Mouse (Mus musculus) frontal cortex, postnatal 25 days (tissue): ENCODE measurements around the gene Lrrc28.

Experiments
- DNase-seq, 2 experiments: peaks; one replicate each; pipeline ENCODE4 v3.0.0; 2022; ENCODE audit warnings: low spot score in 2 of 2

Lrrc28 gene

DNA sequence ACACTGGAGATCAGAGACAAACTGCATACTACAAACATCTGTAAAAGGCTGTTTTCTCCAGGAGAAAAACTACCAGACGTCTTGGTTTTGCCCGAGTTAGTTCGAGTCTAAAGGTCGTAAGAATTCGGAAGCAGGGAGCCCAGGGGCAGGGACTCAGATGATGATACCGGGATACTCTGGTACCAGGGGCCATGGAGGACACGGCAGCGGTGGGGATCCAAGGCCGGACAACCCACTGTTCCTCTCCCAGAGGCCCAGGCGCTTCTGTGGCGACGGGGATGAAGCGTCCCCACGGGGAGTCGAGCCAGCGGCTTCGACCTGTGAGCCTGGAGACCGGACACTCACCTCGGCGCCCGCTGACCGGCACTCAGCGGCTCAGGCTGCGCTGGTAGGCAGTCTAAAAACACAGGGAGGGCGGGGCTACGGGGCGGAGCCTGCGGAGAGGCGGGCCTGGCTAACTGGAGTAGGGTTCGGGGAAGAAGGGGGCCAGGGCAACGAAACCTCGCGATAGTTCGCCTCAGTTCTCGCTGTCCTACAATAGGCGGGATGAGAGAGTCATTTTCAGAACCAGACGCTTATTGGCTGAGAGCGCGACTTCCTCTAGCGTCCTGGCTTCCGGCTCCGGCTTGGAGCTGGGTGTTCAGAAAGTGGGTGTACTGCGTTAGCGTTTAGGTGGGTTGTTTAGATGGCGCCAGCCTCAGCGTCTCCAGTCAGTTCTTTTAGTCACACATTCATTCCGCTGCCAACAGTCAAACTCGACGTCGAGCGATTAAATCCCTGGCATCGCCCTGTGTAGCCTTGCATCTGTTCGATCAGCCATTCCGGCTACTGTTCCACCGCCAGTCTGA is at the start of gene Lrrc28:
TSS of gene Lrrc28 (minus strand) at position 436 of the 848 bp plus-strand sequence.
- peak; percentile 97 to 99 for DNase-seq

DNA sequence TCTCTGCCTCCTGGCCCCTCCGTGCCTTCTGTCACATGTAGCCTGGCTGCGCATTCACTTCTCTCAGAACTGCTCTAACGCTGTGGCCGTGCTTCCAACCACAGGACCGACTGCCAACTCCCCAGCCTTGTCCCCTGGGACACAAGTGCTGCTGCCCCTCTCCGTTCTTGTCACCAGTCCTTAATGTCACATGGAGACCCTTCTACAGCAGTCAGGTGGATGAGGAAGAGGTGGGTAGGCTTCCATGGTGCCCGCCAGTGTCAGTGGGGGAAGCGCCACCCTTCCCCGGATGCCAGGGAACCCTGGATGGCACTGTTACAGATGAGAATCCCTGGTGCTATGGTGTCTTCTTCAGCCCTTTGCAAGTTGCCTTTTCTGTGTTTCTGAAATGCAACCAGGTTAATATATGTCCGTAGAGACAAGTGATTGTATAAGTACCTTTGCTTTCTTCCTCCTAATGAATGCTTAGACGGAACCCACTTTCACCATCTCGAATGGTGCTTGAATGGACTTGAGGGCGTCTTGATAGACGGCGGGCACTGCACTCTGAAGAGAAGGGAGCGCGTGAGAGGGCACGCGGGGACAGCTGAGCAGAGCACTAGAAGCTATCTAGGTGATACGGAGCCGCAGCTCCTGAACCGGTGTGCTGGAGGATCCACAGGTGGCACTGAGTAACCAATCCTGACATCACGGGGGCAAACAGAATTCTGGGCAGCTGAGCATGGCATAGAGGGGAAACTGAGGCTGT is 47.9 kb upstream of the Lrrc28 start:
- DNase-seq: no peak

DNA sequence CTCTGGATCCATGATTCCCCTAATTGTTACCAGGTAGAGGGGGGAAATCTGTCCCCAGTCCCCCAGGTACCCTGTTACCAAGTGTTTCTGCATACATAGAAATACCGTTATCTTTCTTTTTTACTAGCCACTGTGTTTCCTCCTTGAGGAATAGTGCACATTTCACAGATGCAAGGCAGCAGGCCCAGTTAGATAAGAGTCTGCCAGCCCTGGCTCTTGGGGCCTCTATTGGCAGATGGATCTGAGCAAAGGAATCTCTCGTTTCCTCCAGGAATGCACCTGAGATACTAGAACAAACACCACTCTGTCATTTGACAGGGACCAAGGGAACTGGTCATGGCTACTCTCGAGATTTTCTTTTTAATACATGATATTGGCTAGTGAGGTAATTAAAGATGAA is 47.1 kb upstream of the Lrrc28 start:
- no peak for DNase-seq

DNA sequence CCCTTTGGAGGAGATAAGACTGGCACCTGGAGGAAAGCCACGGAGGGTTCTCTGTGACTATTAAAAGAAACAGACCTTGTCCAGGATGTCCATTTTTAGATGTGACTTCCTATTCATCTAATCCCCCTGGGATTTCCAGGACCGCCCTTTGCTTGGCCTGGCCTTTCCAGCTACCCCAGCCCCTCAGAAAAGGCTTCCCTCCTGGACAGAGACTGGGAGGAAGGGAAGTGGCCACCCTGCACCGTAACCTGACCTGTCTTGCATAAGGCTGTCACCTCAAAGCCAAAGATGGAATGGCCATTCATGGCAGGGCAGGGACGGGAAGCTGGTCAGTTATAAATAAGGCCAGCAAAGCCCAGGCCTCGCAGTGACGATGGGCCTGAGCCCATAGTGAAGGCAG is 46.0 kb upstream of the Lrrc28 start:
- DNase-seq: no peak

DNA sequence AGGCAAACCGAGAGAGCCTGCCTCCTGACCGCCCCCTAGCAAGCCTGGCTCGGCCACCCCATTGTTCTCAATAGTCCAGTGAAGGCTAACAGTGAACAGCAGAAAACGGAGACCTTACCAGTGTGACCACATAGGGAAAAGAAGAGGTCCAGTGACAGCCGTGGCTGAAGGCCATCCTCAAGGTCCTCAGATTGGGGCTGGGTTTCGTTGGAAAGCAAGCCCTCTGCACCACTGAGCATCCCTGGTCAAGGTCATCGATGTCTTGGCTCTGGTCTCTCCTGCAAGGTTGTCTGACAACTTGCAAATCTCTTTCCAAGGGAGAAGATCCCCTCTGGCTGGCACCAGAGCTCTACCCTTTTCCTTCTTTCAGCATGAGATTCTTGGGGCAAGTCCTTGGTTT is 44.7 kb upstream of the Lrrc28 start:
- no peak for DNase-seq

DNA sequence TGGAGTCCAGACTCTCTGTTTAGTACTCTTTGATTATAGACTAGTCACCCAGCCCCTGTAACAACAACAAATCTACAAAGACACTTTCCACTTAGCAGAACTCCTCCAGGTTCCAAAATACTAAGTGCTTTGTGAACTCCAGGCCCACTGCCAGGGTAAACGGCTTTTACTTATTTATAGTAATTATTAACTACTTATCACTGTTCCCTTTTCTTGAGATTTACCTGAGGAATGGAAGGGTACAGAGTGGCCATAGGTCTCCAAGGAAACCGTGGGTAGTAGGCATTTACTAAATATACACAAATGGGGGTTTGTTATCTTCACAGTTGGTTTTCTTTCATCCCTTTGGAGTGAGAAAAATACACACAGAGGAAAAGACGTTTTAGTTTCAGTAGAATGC is 43.2 kb upstream of the Lrrc28 start:
- no peak for DNase-seq

DNA sequence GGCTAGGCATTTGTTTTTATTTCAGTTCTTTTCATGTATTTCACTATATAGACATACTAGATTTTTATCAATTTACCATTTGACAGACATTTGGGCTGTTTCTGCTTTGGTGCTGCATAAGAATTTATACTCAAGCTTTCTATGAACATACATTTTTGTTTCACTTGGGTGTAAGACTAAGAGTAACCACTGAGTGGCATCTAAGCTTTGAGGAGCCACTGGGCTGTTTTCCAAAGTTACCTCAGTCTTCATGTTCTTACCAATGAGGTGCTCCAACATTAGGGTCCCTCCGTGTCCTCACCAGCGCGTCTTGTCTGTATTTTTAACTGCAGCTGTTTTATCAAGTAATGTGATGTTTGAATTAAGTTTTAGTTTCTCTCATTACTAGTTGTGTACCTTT is 41.5 kb upstream of the Lrrc28 start:
- DNase-seq: no peak

DNA sequence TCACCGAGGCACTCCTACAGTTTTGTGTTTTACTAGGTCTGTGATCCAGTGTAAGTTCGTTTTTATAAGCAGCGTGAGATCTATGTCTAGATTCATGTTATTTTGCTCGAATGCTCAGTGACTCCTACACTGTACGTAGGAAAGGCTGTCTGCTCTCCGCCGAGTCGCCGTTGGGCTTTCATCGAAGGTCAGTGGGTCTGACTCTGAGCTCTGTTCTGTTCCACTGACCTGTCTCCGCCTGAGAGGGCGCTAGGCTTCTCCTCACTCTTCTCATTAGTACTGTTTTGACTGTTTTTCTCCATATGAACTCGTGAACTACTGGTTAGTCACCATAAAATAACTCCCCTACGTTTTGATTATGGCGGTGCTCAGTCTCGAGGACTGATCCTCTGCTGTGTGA is 37.9 kb upstream of the Lrrc28 start:
- no peak for DNase-seq

DNA sequence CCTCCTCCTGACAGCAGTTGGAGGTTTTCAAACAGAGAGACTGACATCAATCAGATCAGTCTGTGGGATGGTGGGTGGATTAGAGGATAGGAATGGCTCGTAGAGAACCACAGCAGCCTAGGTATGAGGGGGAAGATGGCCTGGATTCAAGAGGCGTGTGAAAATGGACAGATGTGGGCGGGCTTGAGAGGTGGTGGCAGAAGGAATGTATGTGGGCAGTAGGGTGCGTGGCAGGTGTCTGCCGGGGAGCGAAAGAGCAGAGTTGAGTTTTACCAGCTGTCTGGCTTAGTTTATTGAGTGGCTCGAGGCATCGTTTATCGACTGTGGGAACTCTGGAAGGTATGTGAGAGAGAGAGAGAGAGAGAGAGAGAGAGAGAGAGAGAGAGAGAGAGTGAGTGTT is 36.0 kb upstream of the Lrrc28 start:
- no peak for DNase-seq

DNA sequence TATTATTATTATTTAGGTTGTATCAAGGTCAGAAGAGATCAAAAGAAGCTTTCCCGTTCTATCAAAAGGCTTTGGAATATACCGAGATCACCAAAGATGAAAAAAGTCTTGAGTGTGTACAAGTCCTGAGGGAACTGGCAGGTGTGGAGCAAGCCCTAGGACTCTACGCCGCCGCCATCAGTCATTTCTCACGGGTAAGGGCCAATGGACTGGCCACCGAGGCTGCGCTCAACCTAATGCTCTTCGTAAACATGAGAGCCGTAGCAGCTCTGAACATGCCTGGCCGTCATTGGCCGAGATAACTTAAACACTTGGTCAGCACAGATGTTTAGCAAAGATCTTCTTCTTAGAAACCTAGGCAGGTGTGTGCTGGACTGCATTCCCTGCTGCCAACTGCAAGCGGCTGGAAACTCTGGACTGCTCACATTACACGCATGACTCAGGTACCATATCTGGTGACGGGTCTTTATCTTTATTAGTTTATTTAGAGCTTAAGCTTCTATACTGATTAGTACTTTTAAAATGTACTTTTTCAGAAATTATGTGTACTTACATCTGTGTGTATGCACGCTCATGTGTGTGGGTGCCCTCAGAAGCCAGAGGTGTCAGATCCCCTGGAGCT is 33.9 kb upstream of the Lrrc28 start:
- DNase-seq: no peak

DNA sequence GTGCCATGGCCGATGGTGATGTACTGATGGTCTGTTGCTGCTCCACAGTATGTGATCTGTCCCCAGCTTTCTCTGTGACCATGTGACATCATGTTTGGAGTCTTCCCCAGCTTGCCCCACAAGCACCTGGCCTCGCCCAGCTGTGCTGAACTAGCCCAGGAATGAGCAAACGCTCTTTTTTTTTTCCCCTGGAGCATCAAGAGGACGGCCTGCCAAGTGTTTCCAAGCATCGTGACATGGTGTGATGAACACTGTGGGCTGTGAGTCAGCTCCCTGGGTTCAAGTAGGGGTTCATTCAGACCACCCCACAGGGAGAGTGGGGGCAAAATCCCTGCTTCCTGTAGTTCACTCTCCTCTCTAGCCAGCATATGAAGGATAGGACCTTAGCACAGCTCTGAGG is 28.6 kb upstream of the Lrrc28 start:
- DNase-seq: no peak

DNA sequence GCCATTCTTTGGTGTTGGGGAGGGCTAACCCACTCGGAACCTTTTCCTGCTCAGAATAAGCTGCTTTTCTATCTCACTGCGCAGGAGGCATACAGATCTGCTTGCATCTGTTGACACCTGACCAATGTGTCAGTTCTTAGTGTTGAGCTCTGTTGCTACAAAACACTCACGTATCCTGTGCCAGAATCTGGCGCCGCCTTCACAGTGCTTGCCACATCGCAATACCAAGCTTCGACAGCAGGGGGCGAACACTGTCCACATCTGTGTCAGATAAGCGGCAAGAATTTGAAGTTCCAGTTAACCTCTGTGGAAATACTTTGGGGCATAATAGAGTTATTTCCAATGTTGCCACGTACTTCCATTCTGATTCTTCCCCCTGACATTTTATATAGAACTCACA is 27.6 kb upstream of the Lrrc28 start:
- DNase-seq: peak; percentile 96 to 97

DNA sequence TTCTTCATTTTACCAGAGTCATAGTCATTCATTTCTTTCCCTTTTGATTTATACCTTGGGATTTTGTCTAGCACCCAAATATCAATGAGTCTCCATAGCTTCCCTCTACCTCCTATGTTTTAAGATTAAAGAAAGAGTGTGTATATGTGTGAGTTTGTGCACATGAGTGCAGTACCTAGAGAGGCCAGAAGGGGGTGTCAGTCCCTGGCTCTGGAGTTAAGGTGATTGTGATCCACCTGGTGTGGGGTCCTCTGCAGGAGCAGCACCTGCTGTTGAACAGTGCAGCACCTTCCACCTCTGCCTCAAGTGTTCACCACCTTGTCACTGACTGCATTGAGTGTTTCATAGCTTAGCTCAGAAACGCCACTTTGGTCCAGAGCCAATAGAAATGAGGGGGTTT is 25.9 kb upstream of the Lrrc28 start:
- no peak for DNase-seq

DNA sequence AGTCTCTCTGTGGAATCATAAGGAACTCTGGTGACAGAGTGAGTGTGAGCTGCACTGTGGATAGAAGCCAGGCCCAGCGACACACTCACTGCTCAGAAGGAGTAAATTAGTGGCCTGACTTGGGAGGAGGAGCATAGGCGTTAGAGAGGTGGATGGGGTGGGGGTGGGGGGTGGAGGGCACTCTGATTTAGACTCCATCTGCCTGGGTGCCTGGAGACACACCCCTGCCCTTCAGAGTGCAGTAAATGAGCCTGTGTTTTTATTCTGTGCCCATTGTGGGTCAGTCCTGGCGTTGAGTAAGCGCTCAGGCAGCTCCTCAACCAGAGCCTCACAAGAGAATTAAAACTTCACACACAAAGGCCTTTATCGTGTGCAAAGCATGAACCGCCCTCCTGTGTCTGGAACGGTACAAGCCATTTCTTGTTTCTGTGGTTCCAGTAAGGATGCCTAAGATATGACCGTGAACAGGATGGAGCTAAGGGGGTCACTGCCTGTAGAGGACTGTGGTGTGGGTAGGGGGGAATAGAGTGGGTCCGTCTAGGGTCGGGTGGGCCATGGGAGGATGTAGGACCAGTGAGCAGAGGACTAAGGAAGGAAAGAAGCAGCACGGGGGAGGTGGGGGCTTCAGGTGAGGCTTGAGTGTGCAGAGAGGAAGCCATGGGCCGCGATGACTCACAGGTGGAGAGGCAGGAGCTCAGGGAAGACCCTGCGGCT is 19.1 kb upstream of the Lrrc28 start:
- DNase-seq: no peak

DNA sequence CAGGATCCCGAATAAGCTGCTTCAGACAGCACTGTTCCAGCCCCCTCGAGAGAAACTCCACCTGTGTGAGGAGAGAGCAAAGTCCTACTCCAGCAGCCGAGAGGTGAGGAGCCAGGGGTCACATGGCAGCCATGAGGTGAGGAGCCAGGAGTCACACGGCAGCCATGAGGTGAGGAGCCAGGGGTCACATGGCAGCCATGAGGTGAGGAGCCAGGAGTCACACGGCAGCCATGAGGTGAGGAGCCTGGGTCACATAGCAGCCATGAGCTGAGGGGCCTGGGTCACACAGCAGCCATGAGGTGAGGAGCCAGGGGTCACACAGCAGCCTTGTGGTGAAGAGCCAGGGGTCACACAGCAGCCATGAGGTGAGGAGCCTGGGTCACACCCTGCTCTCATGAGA is 17.4 kb upstream of the Lrrc28 start:
- no peak for DNase-seq

DNA sequence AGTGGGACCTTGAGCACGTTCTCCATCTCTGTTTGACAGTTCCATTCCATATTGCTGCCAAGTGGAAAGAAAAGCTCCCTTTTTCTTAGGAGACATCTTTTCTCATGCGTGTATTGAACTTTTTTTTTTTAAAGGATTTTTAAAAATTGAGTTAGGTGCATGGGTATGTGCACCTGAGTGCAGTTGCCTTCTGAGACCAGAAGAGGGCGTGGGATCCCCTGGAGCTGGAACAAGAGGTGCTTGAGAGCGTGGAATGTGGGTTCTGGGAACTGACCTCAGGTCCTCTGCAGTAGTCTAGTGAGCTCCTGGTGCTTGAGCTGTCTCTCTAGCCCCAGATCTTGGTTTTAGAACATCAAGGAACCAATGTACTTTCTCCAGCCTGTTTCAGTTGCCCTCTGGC is 13.0 kb upstream of the Lrrc28 start:
- no peak for DNase-seq

DNA sequence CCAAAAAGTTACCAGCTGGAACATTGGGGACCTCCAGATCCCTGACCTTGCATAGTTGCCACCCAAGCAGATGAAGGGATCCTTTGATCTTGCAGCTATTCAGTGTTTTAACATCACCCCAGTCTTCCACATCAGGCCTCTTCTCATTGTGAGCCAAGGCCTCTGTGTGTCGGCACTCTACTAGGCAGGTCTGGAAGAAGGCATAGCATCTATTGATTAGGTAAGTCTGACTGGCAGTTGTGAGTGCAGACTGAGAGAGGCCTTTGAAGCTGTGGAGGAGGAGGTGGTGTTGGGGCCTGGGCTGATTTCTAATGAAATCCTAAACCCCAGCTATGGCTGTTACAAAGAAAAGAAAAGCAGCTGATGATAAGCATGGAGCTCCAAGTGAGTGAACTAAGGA is 10.1 kb upstream of the Lrrc28 start:
- no peak for DNase-seq

DNA sequence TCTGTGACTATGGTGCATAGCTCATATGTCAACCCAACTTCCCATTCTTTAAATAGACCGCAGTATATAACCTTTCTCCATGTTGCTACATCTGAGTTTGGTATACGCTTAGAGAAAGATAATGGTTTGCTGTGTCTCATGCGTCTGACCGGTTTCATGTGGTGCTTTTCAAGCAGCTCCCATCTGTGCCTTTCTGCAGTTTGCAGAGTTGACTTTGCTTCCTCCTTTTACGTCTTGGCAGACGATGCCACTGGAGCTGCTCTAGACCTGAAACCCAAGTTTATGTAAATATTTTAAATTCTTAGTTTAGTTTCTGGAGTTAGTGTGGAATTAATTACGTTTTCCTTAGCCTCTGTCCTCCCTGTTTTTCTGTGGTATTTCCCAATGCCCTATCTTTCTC is 9.6 kb upstream of the Lrrc28 start:
- DNase-seq: no peak

DNA sequence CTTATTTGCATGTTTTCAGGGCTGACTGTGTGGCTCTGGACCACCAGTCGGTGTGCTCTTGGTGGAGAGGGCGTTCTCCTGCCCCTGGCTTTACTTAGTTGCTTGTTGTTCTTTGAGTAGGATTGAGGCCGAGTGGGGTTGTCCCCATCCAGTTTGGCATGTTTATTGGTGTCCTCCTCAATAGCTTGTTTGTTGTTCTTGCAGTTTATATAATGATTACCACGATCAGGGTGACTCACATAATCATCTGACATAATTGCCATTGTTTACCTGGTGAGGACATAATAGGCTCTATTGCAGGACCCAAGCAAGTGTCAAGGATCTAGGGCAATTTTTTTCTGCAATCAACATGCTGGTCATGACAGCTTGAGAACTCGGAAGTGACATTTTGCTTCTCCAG is 7.1 kb upstream of the Lrrc28 start:
- no peak for DNase-seq

DNA sequence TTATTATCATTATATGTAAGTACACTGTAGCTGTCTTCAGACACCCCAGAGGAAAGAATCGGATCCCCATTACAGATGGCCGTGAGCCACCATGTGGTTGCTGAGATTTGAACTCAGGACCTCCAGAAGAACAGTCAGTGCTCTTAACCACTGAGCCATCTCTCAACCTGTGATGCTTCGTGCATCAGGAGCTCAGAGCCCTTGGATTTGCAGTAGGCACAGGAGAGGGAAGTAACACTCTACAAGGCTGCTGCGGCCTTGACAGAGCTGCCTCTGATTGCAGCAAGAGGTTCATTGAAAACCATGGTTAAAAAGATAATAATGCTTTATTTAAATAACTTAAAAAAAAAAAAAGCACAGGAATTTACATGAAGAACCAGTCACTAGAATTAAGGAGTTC is 3.3 kb upstream of the Lrrc28 start:
- DNase-seq: no peak

DNA sequence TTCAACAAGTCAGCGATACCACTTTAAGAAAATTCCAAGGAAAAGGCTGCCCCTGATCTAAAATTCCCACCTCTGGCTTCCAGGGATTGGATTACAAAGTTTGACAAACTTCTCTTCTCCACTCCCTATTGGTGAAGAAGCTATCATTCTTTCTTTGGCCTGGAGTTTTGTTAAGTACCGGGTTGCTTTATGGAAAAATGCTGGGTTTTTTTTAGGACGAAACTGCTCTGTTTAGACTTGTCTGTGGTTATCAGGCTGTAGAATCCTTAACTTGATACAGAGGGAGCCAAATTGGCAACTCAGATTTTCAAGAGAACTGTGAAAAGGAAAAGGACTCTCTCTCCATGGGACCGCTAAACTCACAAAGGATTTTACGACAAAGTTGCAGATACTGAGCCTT is 2.2 kb upstream of the Lrrc28 start, which contains the start of gene Ttc23:
TSS of gene Ttc23 (plus strand) at position 134 of the 400 bp plus-strand sequence.
- no peak for DNase-seq

DNA sequence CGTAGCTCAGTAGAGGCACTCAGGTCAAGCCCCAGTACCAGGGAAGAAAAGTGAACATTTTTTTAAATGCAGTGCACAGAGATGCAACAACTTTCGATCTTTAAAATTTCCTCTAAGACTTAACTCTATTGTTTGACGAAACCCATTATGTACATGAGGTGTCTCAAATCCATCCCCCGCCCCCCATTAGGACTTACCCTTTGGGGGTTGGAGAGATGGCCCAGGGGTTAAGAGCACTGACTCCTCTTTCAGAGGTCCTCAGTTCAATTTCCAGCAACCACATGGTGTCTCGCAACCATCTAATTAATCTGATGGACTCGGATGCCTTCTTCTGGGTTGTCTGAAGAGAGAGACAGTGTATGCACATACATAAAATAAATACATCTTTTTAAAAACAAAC is 1.1 kb upstream of the Lrrc28 start:
- DNase-seq: no peak
